Mouse (Mus musculus) 3134 (cell line): Measurements from ENCODE around the gene Zfyve19.
A peak's percentile ranks its signal among the peaks of the same experiment; 100 is the strongest.

ENCODE experiments used
- DNase-seq: peaks from one replicate; pipeline ENCODE4 v3.0.0-alpha.2; 2011; ENCODE audit warnings: low spot score; ENCODE audit not compliant: insufficient read length; ENCODE audit errors: extremely low read depth

Zfyve19 gene

GRCm38 (mm10) chr2:119208344-119209175 is at the start of gene Zfyve19, which contains the start of gene Dnajc17:
Gene Zfyve19 (plus strand): TSS chr2:119208617.
Gene Dnajc17 (minus strand): TSS chr2:119208795.
- DNase-seq = peak; percentile 94

DNA sequence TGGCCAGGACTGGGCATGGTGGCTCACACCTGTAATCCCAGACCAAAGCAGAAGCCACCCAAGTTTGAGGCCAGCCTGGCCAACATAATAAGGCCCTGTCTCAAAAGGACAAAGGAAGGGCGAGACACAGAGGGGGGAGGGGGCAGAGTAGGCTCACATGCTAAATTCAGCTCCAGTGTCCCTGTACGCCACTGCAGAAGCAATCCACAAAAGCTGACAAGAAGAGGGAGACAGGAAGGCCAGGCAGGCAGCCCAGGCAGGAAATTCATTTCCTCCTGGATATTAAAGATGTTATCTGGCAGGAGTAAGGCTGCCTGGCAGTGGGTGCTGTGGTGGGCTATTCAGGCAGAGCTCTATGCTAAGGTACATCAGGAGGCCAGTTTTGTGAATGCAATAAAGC is 47.2 kb upstream of the Zfyve19 start:
- DNase-seq = no peak

GRCm38 (mm10) chr2:119163135-119163534 is 45.3 kb upstream of the Zfyve19 start:
- DNase-seq = no peak

- no peak for DNase-seq
Measured at GRCm38 (mm10) chr2:119163999-119164398, 44.4 kb upstream of the Zfyve19 start.

- DNase-seq = no peak
Measured at GRCm38 (mm10) chr2:119165401-119165800, 43.0 kb upstream of the Zfyve19 start.

- DNase-seq = peak; percentile 87
Measured at GRCm38 (mm10) chr2:119166901-119167865, 41.2 kb upstream of the Zfyve19 start, which contains the start of gene Gchfr. Gene Gchfr (plus strand): TSS chr2:119167773.

GRCm38 (mm10) chr2:119167866-119168256 is 40.6 kb upstream of the Zfyve19 start:
- no peak for DNase-seq

DNA sequence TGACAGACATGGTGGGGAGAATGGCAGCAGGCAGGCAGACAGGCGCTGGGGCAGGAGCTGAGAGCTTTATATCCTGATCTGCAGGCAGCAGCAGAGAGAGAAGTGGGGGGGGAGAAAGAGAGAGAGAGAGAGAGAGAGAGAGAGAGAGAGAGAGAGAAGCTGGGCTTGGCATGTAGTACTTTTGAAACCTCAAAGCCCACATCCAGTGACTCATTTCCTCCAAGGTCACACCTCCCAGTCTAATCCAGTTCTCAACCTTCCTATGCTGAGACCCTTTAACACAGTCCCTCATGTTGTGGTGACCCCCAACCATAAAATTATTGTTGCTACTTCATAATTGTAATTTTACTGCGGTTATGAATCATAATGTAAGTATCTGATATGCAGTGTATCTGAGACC is 38.1 kb upstream of the Zfyve19 start:
- DNase-seq = peak; percentile 57

DNA sequence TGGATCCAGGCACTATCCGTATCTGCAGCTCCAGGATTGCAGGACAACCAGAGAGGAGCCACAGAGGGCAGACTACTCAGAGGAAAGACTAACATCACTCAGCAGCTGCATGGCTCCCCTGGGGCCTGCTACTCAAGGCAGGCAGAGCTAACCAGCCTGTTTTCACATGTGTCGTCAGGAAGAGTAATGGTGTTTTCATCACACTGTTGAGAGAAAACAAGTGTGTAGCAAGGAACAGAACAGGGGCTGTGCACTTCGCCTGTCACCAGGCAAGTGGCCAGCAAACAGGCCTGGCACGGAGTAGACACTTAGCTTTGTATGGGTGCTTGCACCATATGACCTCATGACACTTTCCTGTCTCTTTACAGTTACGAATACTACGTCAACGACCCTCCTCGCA is 36.8 kb upstream of the Zfyve19 start:
- DNase-seq = no peak

GRCm38 (mm10) chr2:119172446-119172845 is 36.0 kb upstream of the Zfyve19 start:
- DNase-seq = no peak

DNA sequence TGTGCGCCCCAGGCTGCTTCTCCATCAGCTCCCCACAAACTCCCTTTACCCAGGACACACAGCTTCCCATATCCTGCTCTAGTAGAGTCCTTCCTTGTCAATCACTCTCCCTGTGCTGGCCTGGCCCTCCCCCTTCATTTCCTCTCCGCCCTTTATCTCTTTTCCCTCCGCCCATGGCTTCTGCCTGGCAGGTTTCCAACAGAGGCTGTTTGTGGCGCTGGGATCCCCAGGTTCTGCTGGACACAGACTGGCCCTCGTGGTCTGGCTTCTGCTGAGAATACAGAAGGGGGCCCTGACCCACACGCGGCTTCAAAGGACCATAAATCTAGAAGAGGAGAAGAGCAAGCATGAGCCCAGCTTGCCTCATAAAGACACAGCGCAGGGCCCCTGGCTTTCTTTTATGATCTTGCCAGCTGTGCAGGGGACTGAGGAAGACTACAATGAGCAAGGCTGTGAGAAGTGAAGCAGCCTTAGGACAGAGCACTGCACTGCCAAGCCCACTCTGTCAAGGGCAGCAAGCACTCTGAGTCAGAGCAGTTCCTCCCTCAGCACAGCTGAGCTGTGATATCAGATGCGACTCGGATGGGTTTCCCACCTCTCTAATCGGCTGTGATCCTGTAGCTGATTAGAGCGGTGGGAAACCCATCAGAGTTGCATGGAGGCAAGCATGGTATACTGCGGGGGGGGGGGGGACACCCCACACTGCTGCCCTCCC is 35.4 kb upstream of the Zfyve19 start:
- peak; percentile 79 for DNase-seq

GRCm38 (mm10) chr2:119173991-119174651 is 34.3 kb upstream of the Zfyve19 start, which contains the start of gene Gm14137:
Gene Gm14137 (plus strand): TSS chr2:119174509.
- DNase-seq = peak; percentile 94

GRCm38 (mm10) chr2:119174866-119175265 is 33.6 kb upstream of the Zfyve19 start:
- peak; percentile 76 for DNase-seq

GRCm38 (mm10) chr2:119175614-119176013 is 32.8 kb upstream of the Zfyve19 start:
- peak; percentile 82 for DNase-seq

DNA sequence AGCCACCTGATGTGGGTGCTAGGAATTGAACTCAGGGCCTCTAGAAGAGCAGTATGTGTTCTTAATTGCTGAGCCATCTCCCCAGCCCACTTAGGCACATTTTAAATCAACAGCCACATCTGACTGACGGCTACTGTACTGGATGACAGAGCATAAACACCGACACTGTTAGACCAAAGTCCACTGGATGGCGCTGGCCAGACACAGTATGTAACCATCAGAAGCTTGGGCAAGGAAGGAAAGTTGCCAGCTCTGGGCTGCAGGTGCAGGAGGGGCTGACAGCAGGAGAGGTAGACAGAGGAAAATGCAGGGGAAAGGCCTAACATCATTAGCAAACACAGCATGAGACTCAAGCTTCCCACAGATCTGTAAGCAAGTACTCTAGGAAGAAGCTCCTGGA is 31.7 kb upstream of the Zfyve19 start:
- no peak for DNase-seq

- DNase-seq = no peak
Measured at GRCm38 (mm10) chr2:119177384-119177939, 31.0 kb upstream of the Zfyve19 start.

GRCm38 (mm10) chr2:119182914-119183313 is 25.5 kb upstream of the Zfyve19 start:
- DNase-seq = no peak

DNA sequence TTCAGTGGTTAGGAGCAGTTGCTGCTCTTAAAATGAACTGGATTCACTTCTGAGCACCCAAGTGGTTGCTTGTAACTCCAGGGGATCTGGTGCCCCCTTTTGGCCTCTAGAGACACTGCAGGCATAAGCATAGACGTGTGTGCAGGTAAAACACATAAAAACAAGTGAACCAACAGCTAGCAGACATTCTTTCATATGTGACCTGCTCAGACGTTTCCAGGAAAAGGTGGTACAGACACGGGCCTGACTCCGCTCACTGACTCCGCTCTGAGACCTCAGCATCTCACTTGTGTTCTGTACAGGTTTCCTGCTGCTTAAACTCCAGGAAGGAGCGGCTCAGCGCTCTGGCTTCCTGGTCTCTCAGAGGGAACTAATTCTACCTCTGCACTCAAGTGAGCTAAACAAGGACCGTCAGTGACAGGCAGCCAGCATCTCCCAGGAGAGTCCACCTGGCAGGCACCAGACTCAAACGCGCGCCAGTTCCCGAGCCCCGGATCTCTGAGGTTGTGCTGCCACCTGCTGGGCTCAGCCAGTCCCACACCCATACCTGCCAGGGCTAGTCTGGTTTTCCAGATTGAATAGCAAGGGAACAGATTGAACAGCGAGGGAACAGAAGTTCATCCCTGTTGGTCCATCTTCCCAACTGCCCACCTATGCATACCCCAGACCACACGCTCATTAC is 19.2 kb upstream of the Zfyve19 start:
- DNase-seq = peak; percentile 69

GRCm38 (mm10) chr2:119190969-119191368 is 17.4 kb upstream of the Zfyve19 start:
- DNase-seq = no peak
